Mouse (Mus musculus) bone marrow, adult 2 months (tissue): ENCODE results near the gene Zfr2.

Experiments
- CTCF ChIP-seq: fragments of 200-500 bp; IDR thresholded peaks from 2 replicates; pipeline ENCODE4 v1.5.1; 2011; ENCODE audit warnings: low read length, control low read depth; ENCODE audit not compliant: control insufficient read depth, insufficient read depth
- POLR2A ChIP-seq: fragments of 200-500 bp; IDR thresholded peaks from 2 replicates; pipeline ENCODE4 v1.6.1; 2011; ENCODE audit warnings: low read depth, mild to moderate bottlenecking, control low read depth, low read length, borderline replicate concordance; ENCODE audit not compliant: control insufficient read depth

DNA sequence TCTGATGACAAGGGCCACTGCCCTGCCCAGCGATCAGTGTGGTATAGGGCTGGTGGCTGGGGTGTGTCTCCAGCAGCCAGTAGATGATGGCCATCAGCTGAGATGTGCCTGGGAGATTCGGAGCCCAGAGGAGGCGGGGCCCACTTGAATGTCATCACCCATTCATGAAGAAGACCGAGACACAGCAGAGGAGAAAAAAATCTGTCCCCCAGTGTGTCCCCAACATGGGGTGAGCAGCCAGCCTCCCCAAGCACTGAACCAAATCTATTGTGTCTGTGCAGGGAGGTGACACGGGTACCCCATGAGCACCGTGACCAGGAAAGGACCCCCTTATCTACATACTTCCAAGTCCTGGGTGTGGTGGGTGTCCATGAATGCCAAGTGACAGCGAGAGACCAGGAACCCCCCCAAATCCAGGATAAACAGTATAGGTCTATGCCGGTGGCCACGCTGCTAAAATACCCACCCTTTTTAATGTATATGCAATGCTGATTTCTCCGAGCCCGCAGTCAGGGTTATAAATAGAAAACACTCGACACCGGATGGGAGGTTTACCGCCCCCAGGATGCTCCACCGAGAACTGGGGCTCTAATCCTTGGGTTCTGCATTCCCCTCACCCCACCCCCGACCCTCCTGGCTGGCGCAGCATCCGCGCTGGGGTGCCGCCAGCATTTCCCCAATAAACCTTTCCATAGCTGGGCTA, 3.1 kb upstream of the Zfr2 start:
- no peak for TF ChIP-seq CTCF
- TF ChIP-seq POLR2A = no peak
